Mouse (Mus musculus) heart, embryonic 16.5 days (tissue): ENCODE measurements at regions not wholly inside any gene's neighbourhood (a gene's known extent, or its start where the extent isn't known, plus 50 kb on each side); places are given as distances from the start of the nearest gene placed in this dataset.

Experiments
- ATAC-seq: fragments of 200-750 bp; cut with Nextera tagmentation; replicated peaks from 2 replicates; pipeline ENCODE4 v1.8.0; 2017; ENCODE audit warnings: moderate number of reproducible peaks; ENCODE audit not compliant: insufficient read depth, low FRiP score; ENCODE audit errors: extremely low read depth
- H3K27ac ChIP-seq: fragments of 300-500 bp; sonication (generic); 2 replicates; pipeline ENCODE4 v1.5.1; 2014; ENCODE audit warnings: mild to moderate bottlenecking, low read length, control low read depth, moderate library complexity
- H3K27me3 ChIP-seq: fragments of 300-500 bp; sonication (generic); 2 replicates; pipeline ENCODE4 v1.6.1; 2014; ENCODE audit warnings: low read length, mixed read lengths; ENCODE audit not compliant: control insufficient read depth, insufficient read depth
- H3K36me3 ChIP-seq: fragments of 300-500 bp; sonication (generic); 2 replicates; pipeline ENCODE4 v1.6.1; 2014; ENCODE audit not compliant: control insufficient read depth, insufficient read depth
- H3K4me1 ChIP-seq: fragments of 300-500 bp; sonication (generic); 2 replicates; pipeline ENCODE4 v1.6.1; 2014; ENCODE audit warnings: low read length, mixed read lengths; ENCODE audit not compliant: control insufficient read depth, insufficient read depth
- H3K4me2 ChIP-seq: fragments of 300-500 bp; sonication (generic); 2 replicates; pipeline ENCODE4 v1.6.1; 2014; ENCODE audit warnings: low read depth, mild to moderate bottlenecking, control low read depth, low read length
- H3K4me3 ChIP-seq: fragments of 300-500 bp; sonication (generic); 2 replicates; pipeline ENCODE4 v1.5.1; 2014; ENCODE audit warnings: mild to moderate bottlenecking, control low read depth, low read length
- H3K9ac ChIP-seq: fragments of 300-500 bp; sonication (generic); 2 replicates; pipeline ENCODE4 v1.6.1; 2014; ENCODE audit warnings: low read length, control low read depth
- H3K9me3 ChIP-seq: fragments of 300-500 bp; sonication (generic); replicated peaks from 2 replicates; pipeline ENCODE4 v1.6.1; 2016; ENCODE audit warnings: low read length; ENCODE audit not compliant: control insufficient read depth
- WGBS: fragments of 180-500 bp; shearing (Covaris S2); extraction: QIAGEN DNeasy Blood & Tissue Kit; methylation state at CpG from one replicate; pipeline ENCODE4 v1.1.7; 2014; 5-methylcytosine and 5-hydroxymethylcytosine counted together

DNA sequence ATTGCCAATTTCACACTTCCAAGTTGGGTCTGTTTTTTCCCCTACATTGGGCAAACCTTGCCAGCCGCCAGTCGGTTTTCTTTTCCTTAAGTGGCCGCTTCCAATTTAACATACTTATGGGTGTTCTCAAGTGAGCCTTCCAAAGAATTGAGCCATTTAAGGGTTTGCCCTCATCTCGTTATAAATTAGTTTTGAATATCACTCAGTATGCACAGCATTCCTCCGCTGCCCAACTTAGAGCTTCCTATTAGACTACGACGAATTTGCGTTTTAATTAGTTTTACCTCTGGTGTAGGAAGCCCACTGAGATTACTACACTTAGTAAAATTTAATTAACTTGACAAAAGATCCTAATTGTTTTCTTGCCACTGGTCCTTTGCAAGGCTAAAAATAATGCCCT lies 209.9 kb downstream of the Cdh11 start:
- Histone ChIP-seq H3K4me3 (no peak overlapping the region), H3K27ac (no peak overlapping the region), H3K36me3 (no peaks in the 10 kb centered on the region), H3K27me3 (no peaks in the 10 kb centered on the region), H3K4me2 (no peak overlapping the region), H3K4me1 (no peaks in the 10 kb centered on the region), H3K9ac (no peak overlapping the region), H3K9me3 (no peaks in the 10 kb centered on the region)
- no peak for ATAC-seq
- 75% methylated on average over 8 of the region's 8 CpGs for WGBS

DNA sequence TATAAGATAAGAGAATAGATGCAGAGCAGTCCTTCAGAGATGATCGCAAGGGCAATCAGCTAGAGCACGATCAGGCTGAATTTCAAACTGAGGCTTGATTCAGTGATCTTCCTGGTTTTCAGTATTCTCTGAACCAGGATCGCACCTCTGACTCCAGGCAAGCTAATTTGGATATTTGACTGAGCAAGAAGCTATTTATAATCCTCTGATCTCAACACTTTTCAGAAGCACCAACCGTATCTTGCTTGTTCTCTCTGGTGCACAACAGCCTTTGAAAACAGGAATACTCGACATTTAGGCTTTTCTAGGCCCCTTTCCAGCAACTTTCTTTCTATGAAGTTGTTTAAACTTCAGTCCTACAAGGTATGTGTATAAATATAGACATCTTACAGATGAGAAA lies 217.7 kb downstream of the Cdh11 start:
- Histone ChIP-seq H3K36me3 (no peaks in the 10 kb centered on the region), H3K27ac (peak overlapping the region; percentile 79), H3K9ac (0 out of 2 replicates have a peak overlapping the region, but pooled peaks have one; percentile 25), H3K4me2 (no peak overlapping the region; the same call in 1 of the 2 replicates), H3K9me3 (no peaks in the 10 kb centered on the region), H3K4me1 (peaks cover 4% of the 10 kb centered on the region; the same call in 1 of the 2 replicates), H3K27me3 (no peaks in the 10 kb centered on the region), H3K4me3 (no peak overlapping the region)
- WGBS = 51% methylated on average over 5 of the region's 5 CpGs
- ATAC-seq = no peak

DNA sequence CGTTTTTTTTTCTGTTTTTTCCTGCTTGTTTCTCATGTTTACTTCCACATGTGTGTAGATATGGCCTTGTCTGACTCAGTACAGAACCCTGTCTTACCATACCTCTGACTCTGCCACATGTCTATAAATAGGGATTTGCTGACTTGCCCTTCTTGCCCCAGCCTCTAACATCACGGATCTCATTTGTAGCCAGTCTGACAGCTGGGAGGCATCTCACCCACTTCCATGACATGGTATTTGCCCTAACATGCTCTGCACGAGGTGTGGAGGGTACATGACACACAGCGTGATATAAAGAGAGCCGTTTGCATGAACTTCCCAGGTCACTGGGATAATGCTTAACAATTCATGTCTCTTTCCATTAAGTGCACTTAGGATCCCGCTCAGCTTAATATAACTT lies 231.2 kb downstream of the Cdh11 start:
- Histone ChIP-seq H3K9ac (no peak overlapping the region), H3K36me3 (no peaks in the 10 kb centered on the region), H3K4me3 (no peak overlapping the region), H3K27ac (peak overlapping the region; percentile 80), H3K4me1 (peaks cover 19% of the 10 kb centered on the region), H3K4me2 (0 out of 2 replicates have a peak overlapping the region, but pooled peaks have one; percentile 6), H3K9me3 (no peaks in the 10 kb centered on the region), H3K27me3 (no peaks in the 10 kb centered on the region)
- peak; percentile 78 for ATAC-seq
- whole genome bisulfite sequencing = 27% methylated on average over 6 of the region's 6 CpGs

- peak; percentile 73 for ATAC-seq
- Histone ChIP-seq H3K27ac (peak overlapping the region; percentile 80), H3K4me3 (no peak overlapping the region), H3K9me3 (no peaks in the 10 kb centered on the region), H3K36me3 (no peaks in the 10 kb centered on the region), H3K27me3 (no peaks in the 10 kb centered on the region), H3K9ac (no peak overlapping the region), H3K4me2 (peak overlapping the region; percentile 31; the same call in 1 of the 2 replicates), H3K4me1 (peaks cover 15% of the 10 kb centered on the region)
- 14% methylated on average over 9 of the region's 9 CpGs for WGBS
Observed at GRCm38 (mm10) chr8:102553348-102553935, 232.0 kb downstream of the Cdh11 start.

DNA sequence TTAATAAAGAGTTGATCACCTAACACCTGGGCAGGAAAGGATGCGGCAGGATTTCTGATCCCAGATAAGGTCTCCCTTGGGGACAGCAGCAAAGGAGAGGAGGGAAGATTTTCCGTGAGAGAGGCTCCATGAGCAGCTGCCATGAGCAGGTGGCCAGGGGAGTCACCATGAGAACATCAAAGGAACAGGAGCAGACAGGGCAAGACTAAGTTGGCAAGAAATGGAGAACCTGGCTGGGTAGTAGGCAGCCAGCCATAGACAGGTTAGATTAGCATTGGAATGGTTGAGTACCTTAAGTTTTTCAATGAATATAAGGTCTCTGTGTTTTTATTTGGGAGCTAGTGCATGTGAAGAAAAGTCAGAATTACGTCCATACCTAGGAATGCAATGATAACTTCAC lies 246.6 kb downstream of the Cdh11 start:
- no peak overlapping the region for H3K9ac ChIP-seq
- no peak for ATAC-seq
- H3K27ac ChIP-seq = no peak overlapping the region
- peaks cover 9% of the 10 kb centered on the region for H3K4me1 ChIP-seq
- H3K36me3 ChIP-seq = no peaks in the 10 kb centered on the region
- H3K9me3 ChIP-seq = no peaks in the 10 kb centered on the region
- WGBS = 54% methylated on average over 3 of the region's 3 CpGs
- H3K4me3 ChIP-seq = no peak overlapping the region
- no peak overlapping the region for H3K4me2 ChIP-seq
- no peaks in the 10 kb centered on the region for H3K27me3 ChIP-seq

DNA sequence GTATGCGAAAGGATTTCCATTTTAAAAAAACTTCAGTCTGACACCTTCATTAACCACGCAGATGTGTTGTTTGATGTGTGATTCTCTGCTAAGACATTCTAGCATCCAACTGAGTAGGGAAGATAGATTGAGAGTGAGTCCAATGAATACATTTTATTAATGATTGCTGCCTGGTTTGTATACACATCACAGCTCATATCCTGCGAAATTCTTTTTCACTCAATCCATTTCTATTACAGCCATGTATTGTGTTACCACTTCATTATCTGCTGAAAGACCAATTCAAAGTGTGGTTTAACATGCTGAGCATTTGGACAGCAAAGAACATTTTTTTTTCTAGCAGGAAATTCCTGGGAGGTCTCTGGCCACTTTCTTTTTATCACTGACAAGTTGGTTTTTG lies 247.4 kb downstream of the Cdh11 start:
- no peaks in the 10 kb centered on the region for H3K9me3 ChIP-seq
- H3K27me3 ChIP-seq = no peaks in the 10 kb centered on the region
- H3K9ac ChIP-seq = no peak overlapping the region
- no peak overlapping the region for H3K4me3 ChIP-seq
- H3K4me2 ChIP-seq = no peak overlapping the region
- no peaks in the 10 kb centered on the region for H3K36me3 ChIP-seq
- 40% methylated on average over 3 of the region's 3 CpGs for WGBS
- peaks cover 9% of the 10 kb centered on the region for H3K4me1 ChIP-seq
- H3K27ac ChIP-seq = no peak overlapping the region
- no peak for ATAC-seq

GRCm38 (mm10) chr8:102518446-102518845 lies 267.0 kb downstream of the Cdh11 start:
- Histone ChIP-seq H3K4me2 (no peak overlapping the region), H3K4me1 (no peaks in the 10 kb centered on the region), H3K27ac (no peak overlapping the region), H3K36me3 (no peaks in the 10 kb centered on the region), H3K9me3 (no peaks in the 10 kb centered on the region), H3K9ac (no peak overlapping the region), H3K4me3 (no peak overlapping the region), H3K27me3 (no peaks in the 10 kb centered on the region)
- ATAC-seq = no peak

DNA sequence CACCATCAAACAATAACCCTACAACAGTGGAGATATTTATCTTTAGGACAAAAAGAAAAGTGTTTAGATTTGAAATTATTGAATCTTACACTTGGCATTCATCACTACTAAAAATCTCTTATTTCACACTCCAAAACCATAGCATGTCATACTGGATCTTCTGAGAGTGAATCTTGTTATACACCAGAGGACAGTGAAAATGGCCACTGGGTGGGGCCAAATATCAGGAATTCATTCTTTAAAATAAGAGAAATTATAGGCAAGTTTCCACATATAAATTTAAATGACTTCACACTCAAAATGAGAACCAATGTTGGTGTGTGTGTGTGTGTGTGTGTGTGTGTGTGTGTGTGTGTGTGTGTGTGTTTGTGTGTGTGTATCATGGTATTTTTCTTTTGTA lies 269.7 kb downstream of the Cdh11 start:
- no peak for ATAC-seq
- Histone ChIP-seq H3K4me2 (no peak overlapping the region), H3K4me3 (no peak overlapping the region), H3K9me3 (no peaks in the 10 kb centered on the region), H3K4me1 (no peaks in the 10 kb centered on the region), H3K36me3 (no peaks in the 10 kb centered on the region), H3K9ac (no peak overlapping the region), H3K27me3 (no peaks in the 10 kb centered on the region), H3K27ac (no peak overlapping the region)

DNA sequence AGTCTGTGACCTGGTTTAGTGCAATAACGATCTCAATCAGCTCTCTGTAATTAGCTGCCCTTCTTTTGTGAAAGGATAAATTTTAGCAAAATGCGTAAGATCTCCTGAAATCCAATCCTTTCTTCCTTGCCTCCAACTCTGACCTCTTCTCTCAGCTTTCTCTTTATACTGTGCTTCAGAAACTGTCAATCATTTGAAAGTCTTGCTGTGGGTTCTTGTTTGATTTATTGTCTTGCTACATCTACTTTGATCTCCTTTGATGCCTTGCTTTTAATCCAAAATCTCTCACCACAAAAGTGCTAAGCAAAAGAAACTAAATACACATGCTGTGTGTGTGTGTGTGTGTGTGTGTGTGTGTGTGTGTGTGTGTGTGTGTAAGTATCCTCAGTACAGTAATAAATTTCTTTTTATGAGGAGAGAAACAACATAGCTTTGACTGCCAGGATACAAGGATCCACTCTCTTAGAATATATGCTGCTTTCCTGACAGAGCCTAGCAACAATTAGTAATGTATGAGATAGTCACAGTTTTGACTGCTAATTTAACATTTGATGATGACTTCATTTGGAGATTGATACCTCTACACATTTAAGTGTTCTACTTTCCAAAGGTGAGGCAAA lies 270.5 kb downstream of the Cdh11 start:
- H3K36me3 ChIP-seq = no peaks in the 10 kb centered on the region
- no peak overlapping the region for H3K27ac ChIP-seq
- WGBS = 85% methylated on average over 2 of the region's 2 CpGs
- H3K27me3 ChIP-seq = no peaks in the 10 kb centered on the region
- ATAC-seq = no peak
- H3K9ac ChIP-seq = no peak overlapping the region
- H3K4me1 ChIP-seq = no peaks in the 10 kb centered on the region
- H3K4me3 ChIP-seq = no peak overlapping the region
- H3K4me2 ChIP-seq = no peak overlapping the region
- no peaks in the 10 kb centered on the region for H3K9me3 ChIP-seq
